Mouse (Mus musculus) testis, adult 2 months (tissue): ENCODE data around the gene Alg13.

ENCODE experiments used
- CTCF ChIP-seq: fragments of 200-500 bp; IDR thresholded peaks from 2 replicates; pipeline ENCODE4 v1.5.1; 2012; ENCODE audit warnings: low read depth, mild to moderate bottlenecking, inconsistent platforms, low read length, moderate library complexity; ENCODE audit not compliant: control insufficient read depth, insufficient read depth, insufficient replicate concordance
- POLR2A ChIP-seq: fragments of 200-500 bp; IDR thresholded peaks from 2 replicates; pipeline ENCODE4 v1.6.1; 2012; ENCODE audit warnings: low read depth, mild to moderate bottlenecking, inconsistent platforms, low read length, moderate library complexity; ENCODE audit not compliant: control insufficient read depth

DNA sequence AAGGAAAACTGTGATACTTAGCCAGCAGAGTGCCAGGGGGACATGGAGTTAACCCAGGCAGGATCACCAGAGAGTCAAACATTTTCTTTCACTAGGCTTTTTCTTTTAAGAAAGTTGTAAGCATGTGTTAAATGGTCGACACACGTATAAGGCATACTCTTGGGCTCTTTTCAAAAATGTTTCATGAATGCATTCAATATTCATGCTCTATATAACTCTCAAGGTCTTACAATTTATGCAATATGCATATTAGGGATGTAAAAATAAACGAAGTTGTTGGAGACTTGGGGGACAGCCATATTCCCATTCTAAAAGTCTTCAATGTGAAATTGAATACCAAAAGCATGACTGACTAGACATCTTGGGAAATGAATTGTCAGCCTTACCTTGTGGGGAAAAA, 106.2 kb downstream of the Alg13 start:
- no peak for TF ChIP-seq POLR2A
- TF ChIP-seq CTCF, result no peak
